Mouse (Mus musculus) natural killer cell, adult 2 months (primary cell): ENCODE measurements at regions not wholly inside any gene's neighbourhood (a gene's known extent, or its start where the extent isn't known, plus 50 kb on each side); places are given as distances from the start of the nearest gene placed in this dataset.

Source experiments
- DNase-seq, 2 experiments: peaks; one replicate each; pipeline ENCODE4 v3.0.0; 2022; ENCODE audit warnings: low spot score in 2 of 2

DNA sequence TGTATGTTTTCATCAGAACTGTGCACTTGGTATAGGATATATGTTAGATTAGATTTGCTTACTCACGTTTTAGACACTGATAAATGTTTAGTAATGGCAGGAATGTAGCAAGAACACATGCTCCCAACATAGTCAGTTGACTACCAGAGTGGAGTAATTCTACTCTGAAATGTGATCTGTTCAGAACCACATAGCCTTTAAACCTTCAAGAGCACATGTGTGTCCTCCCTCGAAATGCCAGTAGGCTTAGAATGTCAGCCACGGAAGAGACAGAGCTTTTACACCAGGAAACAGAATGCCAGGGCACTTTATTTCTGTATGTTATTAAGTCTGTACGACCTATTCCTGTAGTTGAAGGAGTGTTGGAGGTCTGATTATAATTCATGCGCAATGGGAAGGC, 51.3 kb upstream of the Cd28 start:
- no peak for DNase-seq

DNA sequence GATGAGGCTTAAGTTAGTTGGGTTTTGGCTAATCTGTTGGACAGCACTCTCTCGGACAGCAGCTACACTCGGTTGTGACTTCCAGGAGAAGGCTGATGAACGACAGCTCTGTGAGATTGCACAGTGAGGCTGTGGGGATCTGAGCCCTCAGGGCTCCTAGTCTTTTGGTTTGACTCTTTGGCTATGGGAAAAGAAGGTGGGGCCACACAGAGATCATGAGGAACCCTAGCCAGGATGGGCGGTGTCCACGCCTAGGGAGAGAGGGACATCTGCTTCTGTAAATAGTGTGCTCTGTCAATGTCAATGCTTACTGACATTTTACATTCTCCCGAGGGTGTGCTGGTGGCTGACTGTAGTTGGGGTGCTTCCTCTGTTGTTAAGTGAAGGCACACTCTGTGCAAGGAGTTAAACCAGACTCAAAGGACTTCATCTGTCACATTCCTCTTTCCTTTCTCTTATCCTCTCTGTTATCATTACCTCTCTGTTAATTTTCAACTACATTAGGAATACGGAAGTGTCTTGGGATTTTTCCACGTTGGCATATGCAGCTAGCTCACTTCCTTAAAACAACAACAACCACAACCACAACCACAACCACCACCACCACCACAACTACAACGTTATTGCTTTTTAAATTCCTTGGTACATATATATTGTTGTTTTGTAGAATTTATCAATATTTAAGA, 54.2 kb upstream of the Cd28 start:
- no peak for DNase-seq

DNA sequence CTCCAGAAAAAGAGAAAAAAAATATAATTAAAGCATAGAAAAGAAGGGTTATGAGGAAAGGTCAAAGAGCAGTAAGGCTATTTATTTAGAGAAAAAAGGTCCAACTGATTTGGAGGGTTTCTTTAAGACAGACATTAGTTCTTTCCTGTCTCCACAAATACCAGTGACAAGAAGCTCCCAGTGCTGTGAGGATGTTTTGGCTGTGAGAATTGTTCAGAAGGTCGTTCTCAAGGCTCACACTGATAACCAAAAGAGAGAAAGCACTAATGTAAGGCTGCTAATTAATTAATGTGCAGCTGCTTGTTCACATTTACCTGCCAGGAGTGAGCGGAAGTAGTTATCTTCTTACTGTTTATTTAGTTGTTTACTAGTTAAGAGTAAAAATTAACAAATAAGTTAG, 54.7 kb upstream of the Cd28 start:
- DNase-seq, result no peak

DNA sequence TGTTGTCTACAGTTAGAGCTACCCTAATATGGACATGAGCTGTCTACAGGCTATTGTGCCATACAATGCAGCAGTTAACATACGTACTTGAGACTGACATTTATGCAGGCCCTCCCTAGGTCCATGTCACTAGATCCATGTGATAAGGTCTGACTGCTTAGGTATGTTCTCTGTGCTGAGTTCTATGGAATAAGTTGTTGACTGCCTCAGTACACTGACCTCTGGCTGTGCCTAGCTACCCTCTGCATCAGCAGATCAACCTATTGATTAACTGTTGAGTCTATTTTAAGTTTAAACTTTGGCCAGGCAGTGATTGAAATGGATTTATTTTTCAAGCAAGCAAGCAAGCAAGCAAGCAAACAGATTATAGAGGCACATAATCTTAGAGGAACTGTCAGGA, 57.0 kb upstream of the Cd28 start:
- DNase-seq, result no peak

DNA sequence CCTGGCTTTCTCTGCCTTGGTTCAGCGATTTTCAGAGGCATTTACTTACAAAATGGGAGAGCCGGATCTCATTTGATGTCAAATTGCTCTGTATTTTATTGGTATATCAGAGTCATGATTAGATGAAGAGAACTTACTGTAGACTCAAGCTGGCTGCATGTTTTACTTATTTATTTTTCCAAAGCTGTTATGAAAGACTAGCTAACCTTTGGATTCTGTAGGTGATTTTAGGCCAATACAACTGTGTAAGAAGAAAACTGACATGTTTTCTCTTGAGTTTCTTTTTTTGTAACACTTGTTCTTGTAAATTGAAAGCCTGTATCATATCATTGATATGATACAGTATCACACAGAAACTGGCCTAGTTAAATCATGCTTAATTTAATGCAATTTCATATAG, 57.6 kb upstream of the Cd28 start:
- DNase-seq, result no peak

DNA sequence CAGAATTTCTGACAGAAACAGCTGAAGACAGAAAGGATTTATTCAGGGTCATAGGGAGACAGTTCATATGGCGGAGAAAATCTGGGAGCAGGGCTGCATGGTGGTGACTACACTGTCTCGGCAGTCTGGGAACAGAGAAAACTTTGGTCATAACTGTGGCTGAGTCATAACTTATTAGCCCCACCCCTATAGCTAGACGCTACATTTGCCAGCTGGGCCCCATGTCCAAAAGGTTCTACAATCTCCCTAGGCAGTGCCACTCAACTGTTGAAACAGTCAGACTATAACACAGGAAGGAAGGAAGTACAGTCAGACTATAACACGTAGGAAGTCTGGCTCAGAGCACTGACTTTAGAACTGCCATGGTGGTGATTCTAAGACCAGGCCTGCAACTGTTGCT, 58.2 kb upstream of the Cd28 start:
- no peak for DNase-seq

DNA sequence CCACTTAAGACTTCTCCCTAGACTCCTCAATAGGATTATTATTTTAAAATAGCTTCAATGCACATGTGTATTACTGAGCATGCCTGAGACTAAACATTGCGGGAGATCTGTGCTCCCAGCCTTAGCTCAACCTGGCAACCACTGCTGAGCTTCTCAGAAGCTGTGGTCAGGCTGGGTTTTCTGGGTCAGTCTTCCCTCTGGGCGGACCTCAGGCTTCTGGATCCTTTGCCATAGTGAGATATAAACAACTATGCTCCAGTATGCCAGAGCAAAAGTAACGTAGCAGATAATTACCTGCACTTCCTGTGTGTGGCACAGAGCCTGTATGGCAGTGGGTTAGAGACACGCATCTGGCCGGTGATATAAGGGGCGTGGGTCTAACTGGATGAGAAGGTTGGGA, 59.1 kb upstream of the Cd28 start:
- DNase-seq, result no peak

DNA sequence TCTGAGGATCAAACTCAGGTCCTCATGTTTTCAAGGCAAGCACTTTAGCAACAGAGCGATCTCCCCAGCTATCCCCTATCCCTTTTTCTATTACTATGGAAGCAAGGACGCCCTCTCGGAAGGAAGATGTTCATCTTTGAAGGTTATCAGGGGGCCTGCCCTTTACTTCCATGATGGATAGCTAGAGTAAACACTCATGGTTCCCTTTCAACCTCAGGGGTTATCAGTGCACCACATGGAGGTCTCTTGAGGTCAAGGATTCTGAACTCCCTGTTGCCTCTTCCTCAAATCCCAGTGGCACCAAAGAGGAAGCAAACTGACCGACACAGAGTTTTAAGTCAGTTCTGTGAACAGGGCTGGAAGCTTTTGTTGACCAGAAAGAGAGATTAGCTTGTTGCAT, 59.6 kb upstream of the Cd28 start:
- DNase-seq, result no peak

DNA sequence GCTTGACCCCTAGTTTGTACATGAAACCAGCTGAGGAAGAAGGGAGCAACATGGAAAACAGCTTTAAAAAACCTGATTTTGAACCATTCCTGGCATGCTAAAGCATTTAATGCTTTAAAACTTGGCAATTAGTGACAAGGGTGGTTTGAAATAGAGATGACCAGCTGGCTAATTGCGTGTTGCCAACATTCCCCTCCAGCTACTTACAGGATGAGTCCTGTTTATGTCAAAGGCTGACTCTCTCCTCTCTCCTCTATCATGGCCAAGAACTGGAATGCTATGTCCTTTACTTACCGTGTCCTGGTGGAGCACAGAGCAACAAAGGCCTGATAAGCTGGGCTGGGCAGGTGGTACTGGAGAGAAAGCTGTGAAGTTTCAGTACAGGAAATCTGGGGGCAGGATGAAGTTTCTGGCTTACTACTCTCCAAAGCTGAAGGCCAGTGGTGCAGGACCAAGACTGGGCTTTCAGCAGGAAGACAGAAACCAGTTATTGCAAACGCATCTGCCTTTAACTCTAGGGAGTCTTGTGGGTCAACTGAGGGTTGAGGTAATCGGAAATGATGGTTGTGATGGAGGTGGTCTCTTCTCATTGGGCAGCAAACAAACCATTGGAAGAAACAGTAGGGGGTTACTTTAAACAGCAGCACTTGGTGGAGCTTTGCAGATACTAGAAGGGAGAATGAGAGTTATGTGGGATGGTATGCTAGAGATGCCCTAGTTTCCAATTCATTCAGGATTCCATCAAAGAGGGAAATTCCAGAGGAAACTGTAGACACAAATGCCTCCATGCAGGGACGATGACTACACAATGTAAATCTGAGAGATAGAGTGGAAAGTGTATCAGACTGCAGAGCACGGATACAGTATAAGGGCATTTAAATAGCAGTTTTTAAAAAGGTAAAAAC, 60.7 kb upstream of the Cd28 start:
- DNase-seq, result no peak

DNA sequence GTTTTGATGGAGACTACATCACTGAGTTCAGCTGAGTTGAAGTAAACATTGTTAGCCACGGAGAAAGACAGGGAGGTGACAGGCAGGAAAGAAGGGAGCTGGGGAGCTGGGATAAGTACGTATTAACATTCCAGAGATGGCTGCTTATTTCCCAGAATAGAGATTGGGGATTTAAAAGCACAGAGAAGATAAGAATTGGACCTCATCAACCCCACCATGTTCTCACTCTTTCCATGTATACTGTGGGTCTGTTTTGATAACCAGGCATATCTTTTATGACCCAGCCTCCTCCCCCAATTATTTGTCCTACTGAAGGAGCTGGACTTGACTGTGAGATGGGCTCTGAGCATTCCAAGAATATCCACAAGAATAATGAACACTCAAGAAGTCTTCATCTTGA, 61.4 kb upstream of the Cd28 start:
- DNase-seq, result no peak

DNA sequence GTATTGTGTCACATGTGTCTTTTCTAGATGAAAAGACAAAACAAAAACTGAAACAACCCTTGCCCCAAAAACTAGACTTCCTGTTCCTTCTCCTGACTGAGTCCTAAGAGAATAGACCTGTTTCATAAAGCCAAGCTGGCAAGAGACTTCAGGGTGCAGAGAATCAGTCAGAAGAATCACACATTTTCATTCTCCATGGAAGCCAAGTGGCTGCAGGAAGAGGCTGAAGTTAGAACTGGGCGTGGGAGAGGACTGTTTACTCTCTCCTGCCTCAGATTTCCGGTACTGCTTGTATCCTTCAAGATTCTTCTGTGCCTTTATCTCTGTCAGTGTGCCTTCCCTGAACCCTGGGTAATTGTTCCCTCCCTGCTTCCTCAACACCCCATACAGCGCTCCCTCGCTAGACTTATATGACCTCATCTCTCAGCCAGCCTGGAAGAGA, 64.0 kb upstream of the Cd28 start:
- no peak for DNase-seq

DNA sequence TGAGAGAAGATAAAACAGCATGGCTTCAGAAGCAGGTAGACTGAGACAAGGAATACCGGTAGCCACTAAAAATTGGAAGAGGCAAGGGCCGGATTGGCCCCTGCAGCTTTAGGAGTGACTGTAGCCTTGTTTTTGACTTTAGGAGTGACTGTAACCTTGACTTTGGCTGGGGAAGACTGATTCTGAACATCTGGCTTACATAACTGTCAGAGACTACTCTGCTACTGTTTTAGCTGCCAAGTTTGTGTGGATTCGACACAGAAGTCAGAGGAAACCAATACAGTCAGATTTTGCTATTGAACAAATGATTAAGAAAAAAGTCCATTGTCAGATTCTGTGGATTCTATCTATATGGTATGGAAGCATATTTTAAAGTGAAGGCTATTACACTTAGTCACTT, 66.4 kb upstream of the Cd28 start:
- DNase-seq, result no peak

DNA sequence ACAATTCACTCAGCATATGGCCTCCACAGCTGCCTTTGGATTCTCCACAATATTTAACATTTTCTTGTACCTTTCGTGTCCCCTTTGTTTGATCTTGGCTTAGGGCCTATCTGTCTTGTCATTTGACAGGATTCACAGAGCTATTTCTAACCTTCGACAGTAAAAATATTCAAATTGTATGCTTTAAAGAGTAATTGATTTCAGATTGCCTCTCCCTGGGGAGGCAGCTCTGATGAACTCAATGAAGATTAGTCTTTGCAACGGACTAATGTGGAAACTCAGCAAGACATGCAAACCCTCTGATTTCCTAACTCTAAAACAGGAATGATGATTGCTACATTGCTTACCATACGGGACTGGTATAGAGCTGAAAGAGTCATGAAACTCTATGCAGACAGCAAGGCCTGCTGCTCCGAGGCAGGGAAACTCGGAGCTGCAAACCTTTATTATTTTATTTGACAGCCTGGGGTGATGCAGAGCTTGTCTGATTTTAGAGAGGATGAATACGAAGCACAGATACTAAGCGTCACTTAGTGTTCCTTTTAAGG, 67.2 kb upstream of the Cd28 start:
- DNase-seq, result no peak

DNA sequence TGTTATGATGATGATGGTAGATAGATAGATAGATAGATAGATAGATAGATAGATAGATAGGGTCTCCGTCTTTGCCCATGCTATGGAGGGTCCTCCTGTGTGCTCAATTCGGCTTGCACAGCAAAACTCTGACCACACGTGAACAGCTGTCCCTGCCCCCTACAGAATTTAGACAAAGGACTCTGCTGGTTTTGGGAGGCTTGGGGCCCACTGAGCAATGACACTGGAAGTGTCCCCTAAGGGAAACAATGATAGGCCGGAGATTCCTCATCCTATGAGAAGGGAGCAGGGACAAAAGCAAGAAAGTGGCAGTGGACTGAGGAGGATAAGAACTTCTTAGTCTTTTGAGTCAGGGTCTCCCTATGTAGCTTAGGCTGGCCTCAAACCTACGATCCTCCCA, 69.8 kb upstream of the Cd28 start:
- no peak for DNase-seq

DNA sequence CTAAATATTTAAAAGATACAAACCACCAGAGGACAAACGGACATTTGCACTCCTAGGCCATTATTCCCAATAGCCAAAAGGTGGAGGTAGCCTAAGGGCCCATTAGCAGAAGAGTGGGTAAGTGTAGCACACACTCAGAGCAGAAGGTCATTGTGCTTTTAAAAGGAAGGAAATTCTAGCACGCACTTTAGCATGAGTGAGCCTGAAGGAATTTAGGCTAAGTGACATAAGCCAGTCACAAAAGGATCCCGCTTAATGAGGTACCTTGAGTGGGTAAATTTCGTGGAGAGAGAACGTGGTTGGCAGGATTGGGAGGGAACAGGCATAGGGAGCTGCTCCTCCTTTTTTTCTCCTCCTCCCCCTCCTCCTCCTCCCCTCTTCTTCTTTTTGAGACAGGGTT, 70.4 kb upstream of the Cd28 start:
- DNase-seq, result no peak

DNA sequence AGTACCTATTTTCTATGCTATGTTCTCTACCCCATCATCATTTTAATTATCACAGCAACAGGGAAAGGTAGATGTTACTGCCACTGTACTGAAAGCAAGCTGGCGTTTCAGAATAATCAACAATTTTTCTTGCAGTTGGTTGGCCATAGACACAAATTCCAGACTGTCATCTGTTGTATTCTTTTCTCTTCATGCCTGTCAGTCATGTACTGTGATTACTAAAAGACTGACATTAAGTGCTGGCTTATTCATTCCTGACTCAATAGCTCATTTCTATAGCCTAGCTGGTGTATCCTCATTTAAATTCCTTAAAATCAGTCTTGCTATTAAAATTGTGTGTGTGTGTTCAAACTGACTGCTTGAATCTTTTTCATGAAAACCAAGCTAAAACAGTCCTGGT, 71.4 kb upstream of the Cd28 start:
- DNase-seq, result no peak

DNA sequence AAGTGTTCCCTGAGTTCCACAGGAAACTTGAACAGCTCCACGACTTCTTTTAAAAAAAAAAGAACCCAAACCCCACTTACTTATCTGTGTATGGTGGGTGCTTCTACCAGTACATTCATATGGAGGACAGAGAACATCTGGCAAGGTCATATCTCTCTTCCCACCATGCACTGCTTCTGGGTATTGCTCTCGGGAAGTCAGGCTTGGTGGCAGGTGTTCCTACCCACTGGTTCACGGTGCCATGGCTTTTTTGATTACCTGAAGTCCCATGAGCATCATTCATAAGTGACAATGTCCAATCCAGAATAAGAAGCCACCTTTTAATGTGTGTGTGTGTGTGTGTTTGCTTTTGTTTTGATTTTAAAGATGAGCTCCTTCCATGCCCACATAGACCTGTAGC, 73.8 kb upstream of the Cd28 start:
- no peak for DNase-seq

DNA sequence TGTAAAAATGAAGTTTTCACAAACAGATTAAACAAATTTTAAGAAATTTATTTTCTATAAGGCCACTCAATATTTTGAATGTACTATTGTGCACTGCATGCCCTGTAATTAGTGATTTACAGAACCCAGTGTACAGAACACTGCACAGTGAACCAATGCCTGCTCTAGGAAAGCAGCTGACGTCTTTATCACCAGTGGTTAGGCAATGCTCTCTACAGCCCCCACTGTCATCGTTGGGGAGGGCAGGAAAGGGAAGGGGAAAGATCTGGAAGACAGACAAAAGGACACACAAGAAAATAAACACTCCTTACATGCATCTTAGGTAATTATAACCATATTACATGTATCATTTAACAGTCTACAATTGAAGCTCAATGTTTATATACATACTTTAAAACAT, 74.4 kb upstream of the Cd28 start:
- no peak for DNase-seq

DNA sequence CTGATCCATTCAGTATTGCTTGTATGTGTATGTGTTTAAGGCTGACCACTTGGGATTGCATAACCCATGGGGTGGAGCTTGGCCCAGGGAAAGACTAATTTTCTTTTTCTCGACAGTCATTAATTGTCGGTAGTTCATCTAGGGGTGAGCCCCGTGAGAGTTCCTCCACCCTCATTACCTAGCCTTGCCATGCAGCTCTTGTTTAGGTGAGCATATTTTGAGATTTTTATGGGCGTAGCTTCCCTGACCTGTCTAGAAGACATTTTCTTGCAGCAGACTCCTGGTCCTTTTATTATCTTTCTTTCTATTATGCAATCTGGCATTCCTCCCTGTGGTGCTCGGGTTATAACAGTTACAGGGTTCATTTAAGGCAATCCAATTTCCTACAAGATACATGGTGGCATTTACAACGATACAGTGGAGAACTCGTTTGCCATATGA, 74.4 kb upstream of the Raph1 start:
- no peak for DNase-seq

DNA sequence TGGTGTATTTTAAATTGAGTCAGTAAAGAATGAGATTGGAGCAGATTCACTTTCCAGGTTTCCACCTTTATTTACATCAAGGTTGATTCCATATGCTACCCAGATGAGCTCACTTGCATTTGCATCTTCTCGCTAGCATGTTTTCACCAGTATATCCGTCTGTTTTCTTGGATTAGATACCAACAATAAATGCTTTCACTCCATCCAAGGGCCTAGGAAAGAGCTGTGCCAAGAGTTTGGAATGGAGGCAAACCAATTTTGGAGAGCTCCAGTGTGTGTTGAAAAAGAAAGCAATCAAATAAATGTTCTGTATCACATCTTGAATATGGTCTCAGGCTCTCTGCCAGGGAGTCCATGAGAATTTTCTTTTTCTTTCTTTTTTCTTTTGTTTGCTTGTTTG, 72.6 kb upstream of the Raph1 start:
- no peak for DNase-seq

DNA sequence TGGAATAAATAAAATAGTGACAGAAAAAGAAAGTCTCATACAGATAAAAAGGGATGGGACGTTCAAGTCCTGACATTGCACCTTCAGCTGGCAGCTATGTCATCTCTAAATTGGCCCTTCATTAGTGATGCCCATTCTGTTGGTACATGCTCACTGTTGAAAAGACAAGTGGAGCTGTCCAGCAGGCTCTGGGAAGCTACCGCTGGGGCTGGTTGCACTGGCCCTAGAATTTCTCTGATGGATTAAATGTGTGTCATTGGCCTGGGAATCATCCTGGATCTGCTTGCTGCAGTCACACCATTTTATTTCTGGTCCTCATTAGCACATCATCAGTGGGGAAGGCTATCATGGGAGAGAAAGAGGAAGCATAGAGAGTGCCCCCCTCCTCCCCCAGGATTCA, 72.2 kb upstream of the Raph1 start:
- DNase-seq, result no peak

DNA sequence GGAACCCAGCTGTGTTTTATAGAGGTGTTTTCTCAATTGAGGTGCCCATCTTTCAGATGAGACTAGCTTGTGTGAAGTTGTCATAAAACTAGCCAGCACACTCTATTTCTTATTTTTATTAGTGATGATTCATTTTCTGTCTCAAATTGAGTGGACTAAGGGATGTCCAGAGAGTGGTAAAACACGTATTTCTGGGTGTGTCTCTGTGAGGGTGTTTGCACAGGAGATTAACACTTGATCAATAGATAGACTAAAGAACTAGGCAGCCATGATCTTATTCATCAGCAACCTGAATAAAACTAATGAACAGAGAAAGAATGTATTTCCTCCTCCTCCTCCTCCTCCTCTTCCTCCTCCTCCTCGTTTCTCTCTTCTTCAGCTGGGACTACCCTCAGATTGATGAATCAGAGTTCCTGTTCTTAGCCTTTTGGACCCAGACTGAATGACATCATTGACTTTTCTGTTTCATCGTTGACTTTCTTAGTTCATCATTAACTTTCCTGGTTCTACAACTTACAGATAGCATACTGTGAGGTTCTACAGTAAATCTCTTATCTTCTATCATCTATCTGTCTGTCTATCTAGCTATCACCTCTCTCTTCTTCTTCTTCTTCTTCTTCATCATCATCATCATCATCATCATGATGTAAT, 70.0 kb upstream of the Raph1 start:
- DNase-seq, result no peak
